Mouse (Mus musculus): ENCODE measurements around the gene B4galnt2. TPM values are rescaled to one million over a fixed set of nuclear protein-coding genes. Genes with fewer than 3 reads are reported as not detected.
A peak's percentile ranks its signal among the peaks of the same experiment; 100 is the strongest.

B4galnt2 gene
- total and polyA plus RNA-seq, 3 experiments, result 0.34 to 1.9 (median 0.42) TPM

DNA sequence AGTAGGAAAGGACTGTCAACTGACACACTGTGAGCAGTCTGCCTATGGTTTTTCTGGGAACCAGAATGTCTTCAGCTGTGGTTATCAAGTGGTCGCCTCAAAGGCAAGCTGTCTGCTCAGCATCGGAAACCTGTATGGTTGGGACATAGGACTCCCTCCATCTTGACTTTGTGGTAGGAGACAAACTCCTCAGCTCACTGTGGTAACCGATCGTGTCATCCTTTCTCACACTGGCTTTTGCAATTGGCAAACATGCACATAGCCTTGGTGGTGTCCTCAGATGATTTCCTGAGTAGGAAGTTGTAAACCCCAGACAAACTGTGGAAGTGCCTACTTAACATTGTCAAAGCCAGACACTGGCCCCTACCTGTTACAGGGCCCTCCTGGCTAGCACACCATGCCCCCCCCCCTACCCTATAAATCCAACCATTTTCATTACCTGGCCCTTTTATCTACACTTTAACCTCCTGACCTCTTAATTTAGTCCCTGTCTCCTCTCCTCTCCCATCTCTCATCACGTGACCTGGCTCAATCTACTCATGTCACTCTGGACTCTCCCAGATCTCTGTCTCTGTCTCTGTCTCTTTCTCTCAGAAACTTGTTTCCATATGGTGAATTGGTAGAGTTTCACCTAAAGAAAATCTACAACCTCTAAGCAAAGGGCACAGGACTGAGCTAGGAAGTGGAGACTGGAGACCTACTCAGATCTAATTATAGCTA lies 6.7 kb downstream of the B4galnt2 start:
- dilution Hi-C loops (cut with MboI; ENCODE audit: extremely low pct_ligation_motif_present, extremely low pct_unique_long_range_greater_than_20kb, low sequenced_read_pairs), result no loop called here
- no peaks in the 10 kb centered on the region for H3K4me1 ChIP-seq (ENCODE audit: control insufficient read depth in 1 of 2, insufficient read depth in 2 of 2)
- in situ Hi-C loops (cut with MboI; ENCODE audit: low pct_ligation_motif_present, low pct_unique_long_range_greater_than_20kb, low sequenced_read_pairs), result no loop called here
- TF ChIP-seq TBP (conservative IDR thresholded peaks at IDR 0.05; ENCODE audit: low read depth, low read length) (no peak), BHLHE40 (IDR thresholded peaks at IDR 0.05; ENCODE audit: low read depth, low read length) (0 out of 2 replicates have a peak, but pooled peaks have one; percentile 8)
- H3K9ac ChIP-seq (ENCODE audit: insufficient read depth, low read depth), result no peak overlapping the region
- no peaks in the 10 kb centered on the region for H3K9me3 ChIP-seq (replicated peaks; ENCODE audit: low read length)
- H3K27me3 ChIP-seq (replicated peaks), result peaks cover 47% of the 10 kb centered on the region
- DNase-seq (ENCODE audit: extremely low read depth), result no peak
- H3K4me3 ChIP-seq (replicated peaks in 1 of 3; ENCODE audit: low read depth in 2 of 3, low read length in 2 of 3, poor library complexity in 1 of 3), result no peak overlapping the region
- no peak overlapping the region for H3K27ac ChIP-seq (ENCODE audit: insufficient read depth, low read depth)
- H3K4me2 ChIP-seq (ENCODE audit: insufficient read depth, low read depth, poor library complexity, severe bottlenecking), result no peak overlapping the region
- no peaks in the 10 kb centered on the region for H3K36me3 ChIP-seq (replicated peaks in 1 of 2; ENCODE audit: control insufficient read depth in 1 of 2, insufficient read depth in 1 of 2, low read length in 1 of 2)
- H3K79me2 ChIP-seq (replicated peaks; ENCODE audit: control insufficient read depth, extremely low read depth, insufficient read depth, poor library complexity, severe bottlenecking), result no peaks in the 10 kb centered on the region

DNA sequence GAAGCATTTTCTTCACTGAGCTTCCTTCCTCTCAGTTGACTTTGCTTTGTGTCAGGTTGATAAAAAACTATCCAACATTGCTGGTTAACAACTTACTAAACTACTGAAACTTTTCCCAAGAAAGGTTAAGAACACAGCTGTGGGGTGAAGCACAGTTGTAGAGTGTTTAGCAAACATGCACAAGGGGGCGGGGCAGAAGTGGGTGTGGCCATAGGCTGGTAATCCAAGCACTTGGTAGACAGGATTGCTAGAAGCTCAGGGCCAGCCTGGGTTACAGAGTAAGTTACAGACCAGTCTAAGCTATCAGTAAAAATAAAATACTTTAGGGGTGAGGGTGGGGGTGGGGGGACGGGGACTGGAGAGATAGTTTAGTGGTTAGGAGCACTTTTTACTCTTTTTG lies 10.4 kb downstream of the B4galnt2 start:
- no peak for DNase-seq (ENCODE audit: extremely low read depth)
- in situ Hi-C loops (cut with MboI; ENCODE audit: low pct_ligation_motif_present, low pct_unique_long_range_greater_than_20kb, low sequenced_read_pairs) (no loop called here), dilution Hi-C loops (cut with MboI; ENCODE audit: extremely low pct_ligation_motif_present, extremely low pct_unique_long_range_greater_than_20kb, low sequenced_read_pairs) (no loop called here)
- H3K9ac ChIP-seq (ENCODE audit: insufficient read depth, low read depth), result no peak overlapping the region
- no peaks in the 10 kb centered on the region for H3K9me3 ChIP-seq (replicated peaks; ENCODE audit: low read length)
- peaks cover 0 to 3% of the 10 kb centered on the region in 2 experiments; a peak in 1 of 4 replicates for H3K4me1 ChIP-seq (ENCODE audit: control insufficient read depth in 1 of 2, insufficient read depth in 2 of 2)
- no peak overlapping the region for H3K4me2 ChIP-seq (ENCODE audit: insufficient read depth, low read depth, poor library complexity, severe bottlenecking)
- no peak overlapping the region for H3K4me3 ChIP-seq (replicated peaks in 1 of 3; ENCODE audit: low read depth in 2 of 3, low read length in 2 of 3, poor library complexity in 1 of 3)
- no peak for TF ChIP-seq CTCF (conservative IDR thresholded peaks at IDR 0.05 in 1 of 2, IDR thresholded peaks at IDR 0.05 in 1 of 2; ENCODE audit: low read depth in 2 of 2, low read length in 2 of 2)
- TF ChIP-seq HCFC1 (IDR thresholded peaks at IDR 0.05; ENCODE audit: low read depth, low read length), result no peak
- no peak for TF ChIP-seq POLR2AphosphoS2 (IDR thresholded peaks at IDR 0.05; ENCODE audit: low read depth, low read length)
- TF ChIP-seq NELFE (IDR thresholded peaks at IDR 0.05; ENCODE audit: low read depth, low read length), result no peak
- TF ChIP-seq USF1 (IDR thresholded peaks at IDR 0.05; ENCODE audit: low read depth, low read length), result no peak
- no peak for TF ChIP-seq USF2 (conservative IDR thresholded peaks at IDR 0.05; ENCODE audit: low read depth, low read length)
- TF ChIP-seq ZNF384 (IDR thresholded peaks at IDR 0.05; ENCODE audit: low read depth, low read length), result no peak
- H3K27ac ChIP-seq (ENCODE audit: insufficient read depth, low read depth), result no peak overlapping the region
- no peaks in the 10 kb centered on the region for H3K36me3 ChIP-seq (replicated peaks in 1 of 2; ENCODE audit: control insufficient read depth in 1 of 2, insufficient read depth in 1 of 2, low read length in 1 of 2)
- peaks cover 25% of the 10 kb centered on the region for H3K27me3 ChIP-seq (replicated peaks)
- H3K79me2 ChIP-seq (replicated peaks; ENCODE audit: control insufficient read depth, extremely low read depth, insufficient read depth, poor library complexity, severe bottlenecking), result no peaks in the 10 kb centered on the region

DNA sequence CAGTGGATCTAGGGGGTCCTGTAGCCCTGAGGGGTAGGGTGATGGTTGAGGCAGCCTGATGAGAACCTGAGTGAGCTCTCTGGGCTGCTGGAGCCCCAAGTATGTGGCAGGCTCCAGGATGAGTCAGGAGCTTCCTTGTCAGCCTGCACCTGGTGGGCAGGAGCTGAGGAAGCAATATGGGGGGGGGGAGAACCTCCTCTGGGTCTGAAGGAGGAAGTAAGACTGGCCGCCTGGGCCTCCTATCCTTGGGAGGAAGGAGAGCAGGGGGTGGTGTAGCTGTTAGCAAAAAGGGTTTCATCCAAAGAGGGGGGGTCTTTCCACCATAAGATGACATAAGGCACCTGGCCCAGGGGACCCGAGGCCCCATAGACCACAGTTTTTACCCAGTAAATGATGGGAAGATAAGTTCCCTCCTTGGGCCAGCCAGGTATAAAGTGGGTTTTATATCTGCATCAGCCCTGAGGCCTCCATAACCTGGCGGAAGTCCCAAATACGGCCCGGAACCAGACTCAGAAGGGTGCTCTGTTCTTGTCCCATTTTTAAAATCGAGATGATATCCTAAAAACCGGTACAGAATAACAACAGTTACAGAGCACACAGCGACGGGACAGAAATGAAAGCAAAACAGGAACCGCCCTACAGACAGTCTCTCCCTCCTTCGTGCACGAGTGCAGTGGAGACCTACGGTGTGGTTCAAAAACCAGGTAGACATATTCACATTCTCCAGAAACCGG lies 18.1 kb downstream of the B4galnt2 start:
- peaks cover 13% of the 10 kb centered on the region for H3K9me3 ChIP-seq (replicated peaks; ENCODE audit: low read length)
- no peaks in the 10 kb centered on the region for H3K36me3 ChIP-seq (replicated peaks in 1 of 2; ENCODE audit: control insufficient read depth in 1 of 2, insufficient read depth in 1 of 2, low read length in 1 of 2)
- peaks cover 7% of the 10 kb centered on the region for H3K27me3 ChIP-seq (replicated peaks)
- DNase-seq (ENCODE audit: extremely low read depth), result peak; percentile 46
- dilution Hi-C loops (cut with MboI; ENCODE audit: extremely low pct_ligation_motif_present, extremely low pct_unique_long_range_greater_than_20kb, low sequenced_read_pairs), result no loop called here
- TF ChIP-seq UBTF (IDR thresholded peaks at IDR 0.05; ENCODE audit: low read depth, low read length), result no peak
- no peak for TF ChIP-seq USF2 (conservative IDR thresholded peaks at IDR 0.05; ENCODE audit: low read depth, low read length)
- 0 out of 2 replicates have a peak, but pooled peaks have one; percentile 33 for TF ChIP-seq IRF4 (IDR thresholded peaks at IDR 0.05; ENCODE audit: low read depth, low read length)
- TF ChIP-seq HCFC1 (IDR thresholded peaks at IDR 0.05; ENCODE audit: low read depth, low read length), result peak; percentile 36
- TF ChIP-seq POLR2A (IDR thresholded peaks at IDR 0.05; ENCODE audit: low read depth, low read length), result peak; percentile 38; the same call in 1 of the 2 replicates
- peak; percentile 26; the same call in 1 of the 2 replicates for TF ChIP-seq ELF1 (IDR thresholded peaks at IDR 0.05; ENCODE audit: low read depth, low read length)
- 0 out of 2 replicates have a peak, but pooled peaks have one; percentile 19 for TF ChIP-seq KAT2A (IDR thresholded peaks at IDR 0.05; ENCODE audit: insufficient replicate concordance, low read length)
- peak; percentile 28; the same call in 1 of the 2 replicates for TF ChIP-seq BHLHE40 (IDR thresholded peaks at IDR 0.05; ENCODE audit: low read depth, low read length)
- peak; percentile 19; the same call in 1 of the 2 replicates for TF ChIP-seq TCF12 (IDR thresholded peaks at IDR 0.05; ENCODE audit: low read depth, low read length)
- TF ChIP-seq EP300 (IDR thresholded peaks at IDR 0.05; ENCODE audit: low read length), result 0 out of 2 replicates have a peak, but pooled peaks have one; percentile 40
- TF ChIP-seq RAD21 (IDR thresholded peaks at IDR 0.05; ENCODE audit: low read depth, low read length), result no peak
- peak overlapping the region; percentile 16 to 38 (median 17) for H3K4me3 ChIP-seq (replicated peaks in 1 of 3; ENCODE audit: low read depth in 2 of 3, low read length in 2 of 3, poor library complexity in 1 of 3)
- peak overlapping the region; percentile 45 for H3K9ac ChIP-seq (ENCODE audit: insufficient read depth, low read depth)
- peak overlapping the region; percentile 95 for H3K4me2 ChIP-seq (ENCODE audit: insufficient read depth, low read depth, poor library complexity, severe bottlenecking)
- in situ Hi-C loops (cut with MboI; ENCODE audit: low pct_ligation_motif_present, low pct_unique_long_range_greater_than_20kb, low sequenced_read_pairs), result no loop called here
- no peak overlapping the region for H3K27ac ChIP-seq (ENCODE audit: insufficient read depth, low read depth)
- H3K79me2 ChIP-seq (replicated peaks; ENCODE audit: control insufficient read depth, extremely low read depth, insufficient read depth, poor library complexity, severe bottlenecking), result no peaks in the 10 kb centered on the region
- H3K4me1 ChIP-seq (ENCODE audit: control insufficient read depth in 1 of 2, insufficient read depth in 2 of 2), result peaks cover 5 to 16% of the 10 kb centered on the region in 2 experiments; a peak in 3 of 4 replicates

All from CH12.LX (cell line).